Mouse (Mus musculus) forebrain, postnatal 0 days (tissue): ENCODE data around the gene Prrx2. TPM values are rescaled to one million over a fixed set of nuclear protein-coding genes. Genes with fewer than 3 reads are reported as not detected.
"Not testable (repeated sequence)": the region's sequence is repeated elsewhere in the genome, so short reads cannot be mapped to it uniquely, and the experiment has no call there.

Source experiments
- ATAC-seq: fragments of 200-750 bp; cut with Nextera tagmentation; 2 replicates; pipeline ENCODE4 v1.8.0; 2017; ENCODE audit warnings: mild to moderate bottlenecking, moderate library complexity
- DNase-seq: peaks from one replicate; pipeline ENCODE4 v3.0.0-alpha.2; 2015
- H3K27ac ChIP-seq: fragments of 300-500 bp; sonication (generic); 2 replicates; pipeline ENCODE4 v1.5.1; 2014; ENCODE audit warnings: low read depth, mild to moderate bottlenecking, antibody characterized with exemption, low read length, moderate library complexity, mixed read lengths
- H3K27me3 ChIP-seq: fragments of 300-500 bp; sonication (generic); 2 replicates; pipeline ENCODE4 v1.6.1; 2014; ENCODE audit warnings: mild to moderate bottlenecking, low read length, mixed read lengths; ENCODE audit not compliant: insufficient read depth
- H3K36me3 ChIP-seq: fragments of 300-500 bp; sonication (generic); 2 replicates; pipeline ENCODE4 v1.6.1; 2014; ENCODE audit warnings: mild to moderate bottlenecking, moderate library complexity; ENCODE audit not compliant: insufficient read depth
- H3K4me1 ChIP-seq: fragments of 300-500 bp; sonication (generic); 2 replicates; pipeline ENCODE4 v1.6.1; 2014; ENCODE audit warnings: antibody characterized with exemption; ENCODE audit not compliant: insufficient read depth
- H3K4me2 ChIP-seq: fragments of 300-500 bp; sonication (generic); 2 replicates; pipeline ENCODE4 v1.6.1; 2014; ENCODE audit warnings: low read depth, mild to moderate bottlenecking, moderate library complexity
- H3K4me3 ChIP-seq: fragments of 300-500 bp; sonication (generic); 2 replicates; pipeline ENCODE4 v1.5.1; 2014; ENCODE audit warnings: low read depth, low read length, mixed read lengths
- H3K9ac ChIP-seq: fragments of 300-500 bp; sonication (generic); 2 replicates; pipeline ENCODE4 v1.6.1; 2014; ENCODE audit warnings: mild to moderate bottlenecking
- H3K9me3 ChIP-seq: fragments of 300-500 bp; sonication (generic); 2 replicates; pipeline ENCODE4 v1.6.1; 2016; ENCODE audit warnings: low read length
- CTCF ChIP-seq: sonication (generic); IDR thresholded peaks from 2 replicates; pipeline ENCODE4 v1.5.1; 2016; ENCODE audit warnings: antibody characterized with exemption, control low read depth, low read depth
- WGBS: fragments of 180-500 bp; shearing (Covaris S2); extraction: QIAGEN DNeasy Blood & Tissue Kit; methylation state at CpG from one replicate; pipeline ENCODE4 v1.1.7; 2014; 5-methylcytosine and 5-hydroxymethylcytosine counted together
- polyA plus RNA-seq: library from polyadenylated mRNA; unstranded; fragments of >200 nt; fragmentation: Nextera tagmentation; extraction: Ambion mirVana; gene quantifications from 2 replicates; pipeline ENCODE4 v1.2.1, GENCODE M21; 2015
- total RNA-seq: library from RNA; depleted of rRNA; stranded (reverse); fragments of >200 nt; gene quantifications from 2 replicates; pipeline ENCODE4 v1.2.3, GENCODE M21; 2014; rRNA removed

Gene Prrx2
- total and polyA plus RNA-seq, 2 experiments from 2014 or later = 3.6 to 4.1 TPM

GRCm38 (mm10) chr2:30927151-30927781 lies 92.5 kb downstream of the Prrx2 start:
- Histone ChIP-seq H3K36me3 (no peaks in the 10 kb centered on the region), H3K4me1 (peaks cover 4% of the 10 kb centered on the region), H3K4me2 (no peak overlapping the region), H3K4me3 (no peak overlapping the region), H3K9ac (no peak overlapping the region), H3K27me3 (no peaks in the 10 kb centered on the region), H3K27ac (0 out of 2 replicates have a peak overlapping the region, but pooled peaks have one; percentile 50), H3K9me3 (no peaks in the 10 kb centered on the region)
- TF ChIP-seq CTCF = no peak
- 71% methylated on average over 9 of the region's 9 CpGs for WGBS
- ATAC-seq (no peak), DNase-seq (no peak)

- peaks cover 4% of the 10 kb centered on the region for H3K4me1 ChIP-seq
- 28% methylated on average over 14 of the region's 14 CpGs for WGBS
- no peaks in the 10 kb centered on the region for H3K27me3 ChIP-seq
- no peak overlapping the region for H3K27ac ChIP-seq
- DNase-seq (peak; percentile 88), ATAC-seq (peak; percentile 56; the same call in 1 of the 2 replicates)
- no peaks in the 10 kb centered on the region for H3K36me3 ChIP-seq
- TF ChIP-seq CTCF = peak; percentile 94
- no peak overlapping the region for H3K9ac ChIP-seq
- H3K4me3 ChIP-seq = no peak overlapping the region
- no peaks in the 10 kb centered on the region for H3K9me3 ChIP-seq
- no peak overlapping the region for H3K4me2 ChIP-seq
Observed at GRCm38 (mm10) chr2:30927844-30928628, 93.3 kb downstream of the Prrx2 start.

- peak; percentile 32; the same call in 1 of the 2 replicates for ATAC-seq
- Histone ChIP-seq H3K27ac (0 out of 2 replicates have a peak overlapping the region, but pooled peaks have one; percentile 9), H3K4me1 (peaks cover 4% of the 10 kb centered on the region), H3K4me3 (peak overlapping the region; percentile 32), H3K9me3 (no peaks in the 10 kb centered on the region), H3K27me3 (no peaks in the 10 kb centered on the region), H3K36me3 (no peaks in the 10 kb centered on the region), H3K9ac (peak overlapping the region; percentile 58; the same call in 1 of the 2 replicates), H3K4me2 (peak overlapping the region; percentile 66)
- no peak for TF ChIP-seq CTCF
- WGBS = 32% methylated on average over 12 of the region's 12 CpGs
- no peak for DNase-seq
Observed at GRCm38 (mm10) chr2:30928893-30929482, 94.2 kb downstream of the Prrx2 start.

GRCm38 (mm10) chr2:30929483-30930045 lies 94.8 kb downstream of the Prrx2 start, which contains the start of gene Ptges:
Gene Ptges, minus strand, starts transcription at chr2:30929863.
- WGBS = 2% methylated on average over 23 of the region's 23 CpGs
- peak within 1 kb of the TSS; percentile 32 for H3K4me3 ChIP-seq
- peaks cover 4% of the 10 kb centered on the region for H3K4me1 ChIP-seq
- peak; percentile 88 for DNase-seq
- no peaks in the 10 kb centered on the region for H3K27me3 ChIP-seq
- peak; percentile 72 for TF ChIP-seq CTCF
- peak within 1 kb of the TSS; percentile 66 for H3K4me2 ChIP-seq
- peak; percentile 83 for ATAC-seq
- peak within 1 kb of the TSS; percentile 58 for H3K9ac ChIP-seq
- H3K9me3 ChIP-seq = no peaks in the 10 kb centered on the region
- peak within 1 kb of the TSS; percentile 50; the same call in 1 of the 2 replicates for H3K27ac ChIP-seq
- no peaks in the 10 kb centered on the region for H3K36me3 ChIP-seq

- H3K9me3 ChIP-seq, H3K27me3 ChIP-seq, H3K4me1 ChIP-seq, DNase-seq, H3K9ac ChIP-seq, ATAC-seq, H3K27ac ChIP-seq, H3K36me3 ChIP-seq, H3K4me3 ChIP-seq, H3K4me2 ChIP-seq: not testable (repeated sequence)
- WGBS = 95% methylated on average over 2 of the region's 2 CpGs
Observed at GRCm38 (mm10) chr2:30930846-30931245, 96.1 kb downstream of the Prrx2 start.

Other genes with a start within 250 kb of the Prrx2 start
- 3.8 and 4.1 TPM in 2 replicates for gene Cstad, start 239.9 kb upstream of the Prrx2 start, total RNA-seq
- 0.65 and 1.2 TPM in 2 replicates for gene Cstad, start 239.9 kb upstream of the Prrx2 start, polyA plus RNA-seq
- 0.77 and 1.8 TPM in 2 replicates for gene 1700001O22Rik, start 31.3 kb upstream of the Prrx2 start, total RNA-seq
- 1.4 and 1.5 TPM in 2 replicates for gene 1700001O22Rik, start 31.3 kb upstream of the Prrx2 start, polyA plus RNA-seq
- 87.6 and 105 TPM in 2 replicates for gene Ntmt1, start 27.1 kb upstream of the Prrx2 start, total RNA-seq
- gene Ntmt1, start 27.1 kb upstream of the Prrx2 start, polyA plus RNA-seq = 106 and 107 TPM in 2 replicates
- gene Asb6, start 4.6 kb upstream of the Prrx2 start, total RNA-seq = 32.7 and 45.2 TPM in 2 replicates
- 31.3 and 36.0 TPM in 2 replicates for gene Asb6, start 4.6 kb upstream of the Prrx2 start, polyA plus RNA-seq
- gene Ptges, start 94.9 kb downstream of the Prrx2 start, total RNA-seq = 4.2 and 6.3 TPM in 2 replicates
- 4.8 TPM in 2 replicates for gene Ptges, start 94.9 kb downstream of the Prrx2 start, polyA plus RNA-seq
- gene Tor1b, start 118.0 kb downstream of the Prrx2 start, total RNA-seq = 30.4 and 40.0 TPM in 2 replicates
- 14.5 and 16.9 TPM in 2 replicates for gene Tor1b, start 118.0 kb downstream of the Prrx2 start, polyA plus RNA-seq
- 53.6 and 71.6 TPM in 2 replicates for gene Tor1a, start 133.0 kb downstream of the Prrx2 start, total RNA-seq
- gene Tor1a, start 133.0 kb downstream of the Prrx2 start, polyA plus RNA-seq = 97.3 and 105 TPM in 2 replicates
- gene BC005624, start 147.2 kb downstream of the Prrx2 start, total RNA-seq = 43.3 and 47.1 TPM in 2 replicates
- gene BC005624, start 147.2 kb downstream of the Prrx2 start, polyA plus RNA-seq = 76.1 and 84.6 TPM in 2 replicates
- 37.9 and 38.1 TPM in 2 replicates for gene Usp20, start 147.3 kb downstream of the Prrx2 start, total RNA-seq
- gene Usp20, start 147.3 kb downstream of the Prrx2 start, polyA plus RNA-seq = 23.7 and 31.9 TPM in 2 replicates